Mouse (Mus musculus) myocyte (in vitro differentiated cells): ENCODE data around the gene BC030867. TPM values are rescaled to one million over a fixed set of nuclear protein-coding genes. Genes with fewer than 3 reads are reported as not detected.
A peak's percentile ranks its signal among the peaks of the same experiment; 100 is the strongest.

Experiments
- H3K27me3 ChIP-seq: one replicate; pipeline ENCODE4 v1.6.1; 2011; ENCODE audit not compliant: control insufficient read depth, insufficient read depth, insufficient read length
- H3K36me3 ChIP-seq: one replicate; pipeline ENCODE4 v1.6.1; 2011; ENCODE audit not compliant: control insufficient read depth, insufficient read depth
- H3K4me2 ChIP-seq: one replicate; pipeline ENCODE4 v1.6.1; 2011; ENCODE audit warnings: low read depth, control low read depth
- H3K4me3 ChIP-seq: one replicate; pipeline ENCODE4 v1.5.1; 2011; ENCODE audit warnings: mild to moderate bottlenecking, control low read depth, moderate library complexity
- H3K79me2 ChIP-seq: one replicate; pipeline ENCODE4 v1.6.1; 2011; ENCODE audit not compliant: control insufficient read depth, insufficient read depth
- H3ac ChIP-seq: one replicate; pipeline ENCODE4 v1.6.1; 2011; ENCODE audit not compliant: control insufficient read depth, insufficient read length
- CEBPB ChIP-seq: IDR thresholded peaks from 2 replicates; pipeline ENCODE4 v1.6.1; 2011; ENCODE audit warnings: mild to moderate bottlenecking, moderate library complexity; ENCODE audit not compliant: poor library complexity, insufficient read depth, severe bottlenecking
- E2F4 ChIP-seq: IDR thresholded peaks from one replicate; pipeline ENCODE4 v1.6.1; 2011; ENCODE audit warnings: mild to moderate bottlenecking, control low read depth, moderate library complexity; ENCODE audit not compliant: insufficient read depth
- MAX ChIP-seq: IDR thresholded peaks from one replicate; pipeline ENCODE4 v1.6.1; 2011; ENCODE audit warnings: low read depth, mild to moderate bottlenecking, control low read depth
- MYOD1 ChIP-seq, 3 experiments: IDR thresholded peaks; one replicate each; pipeline ENCODE4 v1.6.1; 2011; ENCODE audit warnings: control low read depth in 2 of 3, low read depth in 2 of 3, mild to moderate bottlenecking in 2 of 3, moderate library complexity in 1 of 3; ENCODE audit not compliant: insufficient read length in 2 of 3, control insufficient read depth in 1 of 3
- MYOG ChIP-seq, 3 experiments: IDR thresholded peaks; one replicate each; pipeline ENCODE4 v1.6.1; 2011; ENCODE audit warnings: control low read depth in 2 of 3, low read depth in 2 of 3, mild to moderate bottlenecking in 2 of 3; ENCODE audit not compliant: insufficient read length in 2 of 3, control insufficient read depth in 1 of 3, insufficient read depth in 1 of 3
- POLR2A ChIP-seq: IDR thresholded peaks from one replicate; pipeline ENCODE4 v1.6.1; 2011; ENCODE audit warnings: low read depth, mild to moderate bottlenecking, control low read depth, moderate library complexity; ENCODE audit not compliant: insufficient read length
- POLR2AphosphoS2 ChIP-seq: IDR thresholded peaks from one replicate; pipeline ENCODE4 v1.6.1; 2011; ENCODE audit warnings: low read depth, control low read depth; ENCODE audit not compliant: insufficient read length
- REST ChIP-seq: IDR thresholded peaks from one replicate; pipeline ENCODE4 v1.6.1; 2011; ENCODE audit warnings: mild to moderate bottlenecking, control low read depth, moderate library complexity; ENCODE audit not compliant: insufficient read depth, insufficient read length
- SRF ChIP-seq: IDR thresholded peaks from one replicate; pipeline ENCODE4 v1.6.1; 2011; ENCODE audit warnings: low read depth; ENCODE audit not compliant: control insufficient read depth, insufficient read length
- TCF12 ChIP-seq: IDR thresholded peaks from one replicate; pipeline ENCODE4 v1.6.1; 2011; ENCODE audit warnings: mild to moderate bottlenecking, control low read depth; ENCODE audit not compliant: poor library complexity, insufficient read depth, severe bottlenecking
- TCF3 ChIP-seq: IDR thresholded peaks from one replicate; pipeline ENCODE4 v1.6.1; 2011; ENCODE audit warnings: low read depth, control low read depth; ENCODE audit not compliant: insufficient read length
- USF1 ChIP-seq: IDR thresholded peaks from one replicate; pipeline ENCODE4 v1.6.1; 2011; ENCODE audit warnings: low read depth, mild to moderate bottlenecking, control low read depth, moderate library complexity
- polyA plus RNA-seq: library from polyadenylated mRNA; unstranded; fragments of >200 nt; fragmentation: generic; extraction: Trizol; gene quantifications from one replicate; pipeline ENCODE4 v1.2.1, GENCODE M21; 2012; ENCODE audit warnings: missing spikeins

The BC030867 gene
- polyA plus RNA-seq, 1 experiment, result 4.4 TPM

- Histone ChIP-seq H3K27me3 (no peaks in the 10 kb centered on the region), H3ac (no peak overlapping the region), H3K4me2 (peak overlapping the region; percentile 83), H3K79me2 (peaks cover 33% of the 10 kb centered on the region), H3K36me3 (peaks cover 12% of the 10 kb centered on the region), H3K4me3 (peak overlapping the region; percentile 3)
- TF ChIP-seq TCF12, result peak; percentile 85
- peak; percentile 70 to 93 (median 78) for TF ChIP-seq MYOD1 (IDR thresholded peaks at IDR 0.05; ENCODE audit: control insufficient read depth in 1 of 3, insufficient read length in 2 of 3, low read depth in 2 of 3)
- TF ChIP-seq E2F4, result no peak
- no peak for TF ChIP-seq CEBPB
- peak in 2 of 3 experiments; percentile 34 to 90 for TF ChIP-seq MYOG (IDR thresholded peaks at IDR 0.05; ENCODE audit: control insufficient read depth in 1 of 3, insufficient read depth in 1 of 3, insufficient read length in 2 of 3, low read depth in 2 of 3)
- no peak for TF ChIP-seq TCF3
These were observed 40.6 kb upstream of the BC030867 start for GRCm38 (mm10) chr11:102207825-102208777.

DNA sequence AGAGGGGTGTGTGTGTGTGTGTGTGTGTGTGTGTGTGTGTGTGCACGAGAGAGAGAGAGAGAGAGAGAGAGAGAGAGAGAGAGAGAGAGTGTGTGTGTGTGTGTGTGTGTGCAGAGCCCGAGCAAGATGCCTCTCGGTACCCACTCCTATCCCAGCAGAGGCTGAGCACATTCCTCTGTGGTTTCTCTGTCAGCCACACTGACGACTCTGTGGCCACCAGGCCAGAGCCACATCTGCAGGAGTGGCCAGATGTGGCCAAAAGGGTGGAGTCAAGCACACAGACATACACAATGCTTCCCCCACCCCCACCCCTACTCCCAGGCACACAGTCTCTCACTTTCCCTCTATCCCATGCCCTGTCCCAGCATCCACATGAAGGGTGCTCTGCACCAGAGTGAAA lies 39.8 kb upstream of the BC030867 start:
- H3ac ChIP-seq, result no peak overlapping the region
- peak overlapping the region; percentile 83 for H3K4me2 ChIP-seq
- no peaks in the 10 kb centered on the region for H3K27me3 ChIP-seq
- peak overlapping the region; percentile 3 for H3K4me3 ChIP-seq
- peaks cover 40% of the 10 kb centered on the region for H3K79me2 ChIP-seq
- peaks cover 12% of the 10 kb centered on the region for H3K36me3 ChIP-seq
- peak in 1 of 3 experiments; percentile 41 for TF ChIP-seq MYOD1 (IDR thresholded peaks at IDR 0.05; ENCODE audit: control insufficient read depth in 1 of 3, insufficient read length in 2 of 3, low read depth in 2 of 3)
- no peak for TF ChIP-seq MAX
- TF ChIP-seq SRF, result no peak
- peak in 1 of 3 experiments; percentile 63 for TF ChIP-seq MYOG (IDR thresholded peaks at IDR 0.05; ENCODE audit: control insufficient read depth in 1 of 3, insufficient read depth in 1 of 3, insufficient read length in 2 of 3, low read depth in 2 of 3)

GRCm38 (mm10) chr11:102209742-102210141 lies 38.9 kb upstream of the BC030867 start:
- Histone ChIP-seq H3ac (no peak overlapping the region), H3K4me2 (peak overlapping the region; percentile 83), H3K4me3 (no peak overlapping the region), H3K27me3 (no peaks in the 10 kb centered on the region), H3K79me2 (peaks cover 49% of the 10 kb centered on the region), H3K36me3 (peaks cover 12% of the 10 kb centered on the region)
- TF ChIP-seq USF1, result no peak
- TF ChIP-seq MYOD1 (IDR thresholded peaks at IDR 0.05; ENCODE audit: control insufficient read depth in 1 of 3, insufficient read length in 2 of 3, low read depth in 2 of 3), result peak; percentile 28 to 87 (median 77)
- no peak for TF ChIP-seq POLR2A
- TF ChIP-seq MAX, result no peak
- no peak for TF ChIP-seq E2F4
- TF ChIP-seq MYOG (IDR thresholded peaks at IDR 0.05; ENCODE audit: control insufficient read depth in 1 of 3, insufficient read depth in 1 of 3, insufficient read length in 2 of 3, low read depth in 2 of 3), result peak; percentile 26 to 73 (median 44)

DNA sequence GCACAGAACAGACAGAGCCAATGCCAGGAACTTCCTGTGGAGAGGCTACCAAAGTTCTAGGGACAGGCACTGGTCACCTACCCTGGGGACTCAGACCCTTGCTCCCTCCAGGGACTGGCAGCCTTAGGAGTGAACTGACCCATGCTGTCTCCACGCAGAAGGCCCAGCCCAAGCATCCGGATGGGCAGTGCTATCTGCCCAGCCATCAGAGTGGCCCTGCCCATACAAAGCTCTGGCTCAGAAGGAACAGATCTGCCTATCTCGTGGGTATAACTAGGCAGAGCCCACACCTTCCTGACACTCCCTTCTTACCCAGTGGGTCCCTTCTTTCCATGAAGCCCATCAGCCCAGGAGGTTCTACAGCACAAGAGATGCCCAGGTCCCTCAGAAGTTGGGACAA lies 38.5 kb upstream of the BC030867 start:
- H3K4me2 ChIP-seq, result peak overlapping the region; percentile 83
- H3K79me2 ChIP-seq, result peaks cover 54% of the 10 kb centered on the region
- no peak overlapping the region for H3K4me3 ChIP-seq
- no peak for TF ChIP-seq MYOD1 (IDR thresholded peaks at IDR 0.05; ENCODE audit: control insufficient read depth in 1 of 3, insufficient read length in 2 of 3, low read depth in 2 of 3)
- TF ChIP-seq TCF3, result no peak
- no peak for TF ChIP-seq MYOG (IDR thresholded peaks at IDR 0.05; ENCODE audit: control insufficient read depth in 1 of 3, insufficient read depth in 1 of 3, insufficient read length in 2 of 3, low read depth in 2 of 3)
- TF ChIP-seq USF1, result no peak
- TF ChIP-seq CEBPB, result no peak
- no peak for TF ChIP-seq SRF
- TF ChIP-seq POLR2AphosphoS2, result no peak
- no peak for TF ChIP-seq MAX
- no peak for TF ChIP-seq E2F4
- no peak for TF ChIP-seq TCF12
- TF ChIP-seq REST, result no peak
- no peak for TF ChIP-seq POLR2A
- H3K27me3 ChIP-seq, result no peaks in the 10 kb centered on the region
- H3K36me3 ChIP-seq, result peaks cover 9% of the 10 kb centered on the region
- H3ac ChIP-seq, result no peak overlapping the region

DNA sequence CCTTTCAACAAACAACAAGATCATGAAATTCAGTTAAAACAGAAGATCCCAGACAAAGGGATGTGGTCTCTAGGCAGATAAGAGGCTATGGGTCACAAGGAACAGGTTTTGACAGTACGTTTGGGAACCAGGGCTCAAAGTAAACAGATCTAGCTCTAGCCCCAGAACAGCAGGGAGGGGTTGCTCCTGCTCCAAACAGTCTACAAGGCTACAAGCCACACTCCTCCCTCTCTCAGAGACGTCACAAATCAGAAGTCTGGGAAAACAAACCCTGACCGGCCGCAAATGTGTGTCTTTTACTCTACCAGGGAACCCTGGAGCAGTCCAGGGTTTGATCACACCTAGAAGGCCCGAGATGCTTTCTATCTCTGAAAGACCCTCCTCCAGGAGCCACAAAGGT lies 37.7 kb upstream of the BC030867 start:
- TF ChIP-seq E2F4 (no peak), REST (no peak), MYOG (IDR thresholded peaks at IDR 0.05; ENCODE audit: control insufficient read depth in 1 of 3, insufficient read depth in 1 of 3, insufficient read length in 2 of 3, low read depth in 2 of 3) (no peak), MAX (no peak), CEBPB (no peak), MYOD1 (IDR thresholded peaks at IDR 0.05; ENCODE audit: control insufficient read depth in 1 of 3, insufficient read length in 2 of 3, low read depth in 2 of 3) (no peak), TCF3 (no peak), SRF (no peak), USF1 (no peak), POLR2A (no peak)
- Histone ChIP-seq H3K79me2 (peaks cover 62% of the 10 kb centered on the region), H3K27me3 (no peaks in the 10 kb centered on the region), H3ac (no peak overlapping the region), H3K4me3 (no peak overlapping the region), H3K36me3 (peaks cover 1% of the 10 kb centered on the region), H3K4me2 (no peak overlapping the region)
